Mouse (Mus musculus): Measurements from ENCODE around the gene Brd3os. TPM values are rescaled to one million over a fixed set of nuclear protein-coding genes. Genes with fewer than 3 reads are reported as not detected.

Gene Brd3os
- polyA plus RNA-seq, 1 experiment = 1.5 TPM

DNA sequence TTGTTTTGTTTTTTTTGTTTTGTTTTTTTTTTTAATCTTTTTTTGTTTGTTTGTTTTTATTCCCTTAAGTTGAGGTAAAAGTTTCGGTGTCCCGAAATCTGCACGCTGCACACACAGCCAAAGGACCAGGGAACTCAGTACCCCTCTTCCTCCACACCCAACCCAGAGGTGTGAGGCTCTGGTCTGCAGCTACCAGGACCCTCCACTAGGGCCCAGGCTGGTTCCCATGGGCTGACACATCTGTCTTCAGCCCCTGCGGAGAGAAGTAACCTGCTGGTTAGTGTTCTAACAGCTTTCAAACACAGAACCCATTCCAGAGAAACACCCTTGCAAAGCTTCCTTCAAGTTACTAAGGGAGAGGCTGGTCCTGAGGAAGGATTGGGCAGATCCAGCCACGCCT is 5.7 kb downstream of the Brd3os start:
- Histone ChIP-seq H3K4me3 (ENCODE audit: low read depth, low read length) (no peak overlapping the region), H3K36me3 (ENCODE audit: control insufficient read depth, insufficient read depth, low read length, poor library complexity, severe bottlenecking) (peaks cover 41% of the 10 kb centered on the region), H3K9me3 (replicated peaks; ENCODE audit: control insufficient read depth, insufficient read depth, low read length, poor library complexity, severe bottlenecking) (no peaks in the 10 kb centered on the region), H3K27me3 (ENCODE audit: control insufficient read depth, insufficient read depth, low read length, poor library complexity, severe bottlenecking) (no peaks in the 10 kb centered on the region), H3K4me1 (ENCODE audit: control insufficient read depth, insufficient read depth, low read length) (no peaks in the 10 kb centered on the region), H3K9ac (ENCODE audit: low read depth, poor library complexity, severe bottlenecking) (no peak overlapping the region), H3K27ac (ENCODE audit: insufficient read depth, low read length) (no peak overlapping the region)
- no peak for TF ChIP-seq EP300 (IDR thresholded peaks at IDR 0.05; ENCODE audit: insufficient read depth, low read depth, low read length)
- no peak for TF ChIP-seq CTCF (IDR thresholded peaks at IDR 0.05; ENCODE audit: low read depth, low read length)
- no peak for TF ChIP-seq POLR2A (IDR thresholded peaks at IDR 0.05; ENCODE audit: insufficient read depth, low read length)

DNA sequence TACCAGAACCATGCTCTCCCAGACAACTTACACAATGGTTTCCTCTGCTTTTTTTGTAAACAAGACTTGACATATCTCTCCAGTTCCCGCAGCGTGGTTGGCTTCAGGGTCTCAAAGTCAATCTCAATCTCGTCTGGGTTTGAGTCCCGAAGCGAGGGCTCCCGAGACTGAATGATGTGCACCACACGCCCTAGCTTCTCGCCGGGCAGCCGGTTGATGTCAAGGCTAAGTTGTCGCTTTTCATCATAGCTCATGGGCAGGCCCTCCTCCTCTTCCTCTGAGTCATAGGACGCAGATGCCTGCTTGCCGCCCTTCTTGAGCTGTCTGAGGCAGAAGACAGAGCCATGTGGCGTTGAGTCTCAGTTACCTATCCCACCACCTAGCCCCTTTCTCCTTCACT is 8.1 kb downstream of the Brd3os start:
- Histone ChIP-seq H3K4me3 (ENCODE audit: low read depth, low read length) (no peak overlapping the region), H3K27ac (ENCODE audit: insufficient read depth, low read length) (no peak overlapping the region), H3K4me1 (ENCODE audit: control insufficient read depth, insufficient read depth, low read length) (no peaks in the 10 kb centered on the region), H3K36me3 (ENCODE audit: control insufficient read depth, insufficient read depth, low read length, poor library complexity, severe bottlenecking) (peaks cover 63% of the 10 kb centered on the region), H3K9me3 (replicated peaks; ENCODE audit: control insufficient read depth, insufficient read depth, low read length, poor library complexity, severe bottlenecking) (no peaks in the 10 kb centered on the region), H3K27me3 (ENCODE audit: control insufficient read depth, insufficient read depth, low read length, poor library complexity, severe bottlenecking) (no peaks in the 10 kb centered on the region), H3K9ac (ENCODE audit: low read depth, poor library complexity, severe bottlenecking) (no peak overlapping the region)
- TF ChIP-seq EP300 (IDR thresholded peaks at IDR 0.05; ENCODE audit: insufficient read depth, low read depth, low read length) (no peak), CTCF (IDR thresholded peaks at IDR 0.05; ENCODE audit: low read depth, low read length) (no peak), POLR2A (IDR thresholded peaks at IDR 0.05; ENCODE audit: insufficient read depth, low read length) (no peak)

DNA sequence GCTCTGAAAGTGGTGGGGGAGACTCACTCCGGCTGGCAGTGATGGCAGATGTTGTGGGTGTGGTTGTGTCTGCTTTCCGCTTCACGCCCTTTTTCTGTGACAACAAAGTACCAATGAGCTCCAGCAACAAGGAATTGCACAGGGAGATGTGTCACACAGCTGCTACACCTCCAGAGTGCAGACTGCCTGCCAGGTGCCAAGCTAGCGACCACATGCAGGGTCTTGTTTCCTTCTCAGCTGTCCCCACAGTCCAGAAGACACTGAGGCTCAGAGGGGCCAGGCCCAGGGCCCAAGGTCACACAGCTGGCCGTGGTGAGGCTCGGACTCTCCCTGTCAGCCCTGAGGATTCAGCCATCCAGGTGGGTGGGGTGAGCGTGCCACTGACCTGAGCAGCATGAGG is 17.6 kb downstream of the Brd3os start:
- Histone ChIP-seq H3K27me3 (ENCODE audit: control insufficient read depth, insufficient read depth, low read length, poor library complexity, severe bottlenecking) (no peaks in the 10 kb centered on the region), H3K27ac (ENCODE audit: insufficient read depth, low read length) (no peak overlapping the region), H3K4me3 (ENCODE audit: low read depth, low read length) (no peak overlapping the region), H3K9me3 (replicated peaks; ENCODE audit: control insufficient read depth, insufficient read depth, low read length, poor library complexity, severe bottlenecking) (no peaks in the 10 kb centered on the region), H3K36me3 (ENCODE audit: control insufficient read depth, insufficient read depth, low read length, poor library complexity, severe bottlenecking) (peaks cover 65% of the 10 kb centered on the region), H3K9ac (ENCODE audit: low read depth, poor library complexity, severe bottlenecking) (no peak overlapping the region), H3K4me1 (ENCODE audit: control insufficient read depth, insufficient read depth, low read length) (peaks cover 3% of the 10 kb centered on the region)
- TF ChIP-seq CTCF (IDR thresholded peaks at IDR 0.05; ENCODE audit: low read depth, low read length) = no peak

DNA sequence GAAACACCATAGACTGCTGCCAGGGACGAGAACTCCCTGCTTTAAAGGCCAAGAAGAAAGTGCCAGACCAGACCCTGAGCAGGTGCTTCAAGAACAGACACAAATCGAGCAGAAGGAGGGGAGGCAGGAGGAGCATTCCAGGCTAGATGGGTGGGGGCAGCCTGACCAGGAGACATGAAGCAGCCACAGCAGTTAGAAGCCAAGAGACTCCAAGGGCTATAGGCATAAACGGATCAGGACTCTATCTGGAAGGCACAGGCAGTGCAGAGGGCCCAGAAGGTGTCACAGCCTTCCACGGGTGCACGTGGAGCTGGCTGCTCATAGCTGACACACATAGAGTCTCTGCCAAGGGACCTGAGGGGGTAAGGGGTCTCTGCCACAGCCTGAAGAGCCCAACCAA is 18.0 kb downstream of the Brd3os start:
- TF ChIP-seq CTCF (IDR thresholded peaks at IDR 0.05; ENCODE audit: low read depth, low read length) = no peak
- TF ChIP-seq POLR2A (IDR thresholded peaks at IDR 0.05; ENCODE audit: insufficient read depth, low read length) = no peak
- Histone ChIP-seq H3K27me3 (ENCODE audit: control insufficient read depth, insufficient read depth, low read length, poor library complexity, severe bottlenecking) (no peaks in the 10 kb centered on the region), H3K4me3 (ENCODE audit: low read depth, low read length) (no peak overlapping the region), H3K36me3 (ENCODE audit: control insufficient read depth, insufficient read depth, low read length, poor library complexity, severe bottlenecking) (peaks cover 61% of the 10 kb centered on the region), H3K27ac (ENCODE audit: insufficient read depth, low read length) (no peak overlapping the region), H3K4me1 (ENCODE audit: control insufficient read depth, insufficient read depth, low read length) (peaks cover 3% of the 10 kb centered on the region), H3K9me3 (replicated peaks; ENCODE audit: control insufficient read depth, insufficient read depth, low read length, poor library complexity, severe bottlenecking) (no peaks in the 10 kb centered on the region), H3K9ac (ENCODE audit: low read depth, poor library complexity, severe bottlenecking) (no peak overlapping the region)

DNA sequence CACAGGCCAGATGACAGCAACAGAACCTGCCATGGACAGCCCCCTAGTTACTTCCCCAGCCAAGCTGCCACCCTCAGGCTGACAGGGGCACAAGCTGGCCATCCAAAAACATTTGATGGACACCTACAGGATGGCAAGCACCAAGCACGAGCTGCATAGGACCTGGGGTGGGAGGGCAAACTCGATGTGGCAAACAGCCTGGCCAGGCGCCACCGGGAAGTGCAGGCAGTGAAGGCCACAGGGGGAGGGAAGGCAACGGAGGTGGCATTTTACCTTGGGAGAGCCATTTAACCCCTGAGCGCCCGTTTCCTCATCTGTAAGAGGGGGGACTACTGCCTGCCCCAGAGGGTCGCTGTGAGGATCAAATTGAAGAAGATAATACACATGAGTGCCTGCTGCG is 18.5 kb downstream of the Brd3os start:
- TF ChIP-seq POLR2A (IDR thresholded peaks at IDR 0.05; ENCODE audit: insufficient read depth, low read length) (no peak), CTCF (IDR thresholded peaks at IDR 0.05; ENCODE audit: low read depth, low read length) (no peak), EP300 (IDR thresholded peaks at IDR 0.05; ENCODE audit: insufficient read depth, low read depth, low read length) (no peak)
- Histone ChIP-seq H3K27ac (ENCODE audit: insufficient read depth, low read length) (no peak overlapping the region), H3K9me3 (replicated peaks; ENCODE audit: control insufficient read depth, insufficient read depth, low read length, poor library complexity, severe bottlenecking) (no peaks in the 10 kb centered on the region), H3K36me3 (ENCODE audit: control insufficient read depth, insufficient read depth, low read length, poor library complexity, severe bottlenecking) (peaks cover 58% of the 10 kb centered on the region), H3K9ac (ENCODE audit: low read depth, poor library complexity, severe bottlenecking) (no peak overlapping the region), H3K27me3 (ENCODE audit: control insufficient read depth, insufficient read depth, low read length, poor library complexity, severe bottlenecking) (no peaks in the 10 kb centered on the region), H3K4me3 (ENCODE audit: low read depth, low read length) (no peak overlapping the region), H3K4me1 (ENCODE audit: control insufficient read depth, insufficient read depth, low read length) (peaks cover 3% of the 10 kb centered on the region)

DNA sequence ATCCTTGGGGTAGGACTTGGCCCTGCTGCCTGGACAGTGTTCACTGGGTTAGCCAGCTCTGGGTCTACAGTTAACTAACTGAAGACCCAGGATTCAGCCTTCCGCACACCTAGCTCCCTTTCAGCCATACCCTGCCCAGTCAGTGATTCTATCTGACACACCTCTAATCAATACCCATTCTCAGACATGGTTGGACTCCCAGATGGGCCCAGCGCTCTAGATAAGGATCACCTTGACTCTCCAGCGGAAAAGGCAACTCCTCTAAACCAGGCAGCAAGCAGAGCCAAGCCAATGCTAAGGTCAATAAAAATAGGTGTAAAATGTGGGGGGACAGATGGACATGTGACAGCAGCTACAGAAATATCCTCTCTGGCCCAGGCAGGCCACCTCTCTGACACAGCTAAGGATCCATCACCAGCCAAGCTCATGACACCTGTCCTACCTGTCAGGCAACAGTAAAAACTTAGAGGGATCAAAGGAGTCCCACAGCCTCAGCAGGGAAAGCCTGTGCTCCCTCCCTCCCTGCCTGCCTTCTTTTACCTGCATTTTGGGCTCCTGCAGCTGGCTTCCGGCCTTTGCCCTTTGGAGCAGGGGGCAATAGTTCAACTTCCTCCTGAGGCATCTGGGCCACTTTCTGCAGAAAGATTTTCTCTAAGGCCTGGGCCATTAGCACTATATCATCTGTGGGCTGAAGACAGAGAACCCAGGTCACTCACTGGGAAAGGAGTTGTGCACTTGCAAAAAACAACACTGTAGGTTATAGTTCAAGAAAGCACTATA is 19.9 kb downstream of the Brd3os start:
- Histone ChIP-seq H3K4me1 (ENCODE audit: control insufficient read depth, insufficient read depth, low read length) (peaks cover 3% of the 10 kb centered on the region), H3K9ac (ENCODE audit: low read depth, poor library complexity, severe bottlenecking) (no peak overlapping the region), H3K27me3 (ENCODE audit: control insufficient read depth, insufficient read depth, low read length, poor library complexity, severe bottlenecking) (no peaks in the 10 kb centered on the region), H3K9me3 (replicated peaks; ENCODE audit: control insufficient read depth, insufficient read depth, low read length, poor library complexity, severe bottlenecking) (no peaks in the 10 kb centered on the region), H3K27ac (ENCODE audit: insufficient read depth, low read length) (no peak overlapping the region), H3K4me3 (ENCODE audit: low read depth, low read length) (no peak overlapping the region), H3K36me3 (ENCODE audit: control insufficient read depth, insufficient read depth, low read length, poor library complexity, severe bottlenecking) (peaks cover 50% of the 10 kb centered on the region)
- TF ChIP-seq CTCF (IDR thresholded peaks at IDR 0.05; ENCODE audit: low read depth, low read length) (no peak), EP300 (IDR thresholded peaks at IDR 0.05; ENCODE audit: insufficient read depth, low read depth, low read length) (no peak), POLR2A (IDR thresholded peaks at IDR 0.05; ENCODE audit: insufficient read depth, low read length) (no peak)
